Mouse (Mus musculus): ENCODE results near the gene Tube1. TPM values are rescaled to one million over a fixed set of nuclear protein-coding genes. Genes with fewer than 3 reads are reported as not detected.

Gene Tube1
- 6.7 TPM for polyA plus RNA-seq (2017; shearing (Covaris generic))

DNA sequence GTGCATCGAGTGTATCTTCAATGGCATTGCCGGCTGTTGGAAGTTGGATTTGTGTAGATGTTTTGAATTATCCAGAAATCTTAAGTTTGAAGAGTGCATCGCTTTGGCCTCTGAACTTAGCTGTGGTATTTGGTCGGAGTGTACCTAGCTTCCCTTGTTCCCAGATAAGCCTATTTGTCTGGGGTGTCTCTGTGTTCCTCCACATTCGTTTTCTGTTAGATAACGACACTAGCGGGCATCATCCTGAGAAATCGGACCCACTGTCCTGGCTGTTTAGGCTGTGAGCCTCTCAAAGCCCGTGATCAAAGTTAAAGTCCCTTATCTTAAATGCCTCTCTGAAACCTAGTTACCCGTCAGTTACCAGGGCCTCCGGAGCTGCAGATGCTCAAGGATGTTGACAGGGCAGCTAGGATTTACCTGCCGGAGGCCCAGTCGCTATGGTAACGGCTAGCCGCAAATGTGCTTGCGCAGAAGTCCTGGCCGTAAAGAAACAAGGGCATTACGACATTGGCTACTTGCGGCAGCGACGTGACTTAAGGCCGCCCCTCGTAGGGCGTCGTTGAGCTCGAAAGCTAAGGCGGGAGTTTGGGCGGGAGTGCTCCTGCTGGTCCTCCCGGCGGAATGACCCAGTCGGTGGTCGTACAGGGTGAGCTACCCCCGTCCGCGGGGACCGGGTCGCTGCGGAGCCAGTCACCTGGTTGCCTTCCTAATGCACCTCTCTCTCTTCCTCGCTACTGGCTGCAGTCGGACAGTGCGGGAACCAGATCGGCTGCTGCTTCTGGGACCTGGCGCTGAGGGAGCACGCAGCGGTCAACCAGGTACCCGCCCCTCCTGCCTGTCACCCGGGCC lies at the start of gene Tube1, which contains the start of gene Fam229b:
Tube1 (plus strand) TSS at position 515 of the 849 bp plus-strand sequence.
Fam229b (minus strand) TSS at position 453 of the 849 bp plus-strand sequence.

DNA sequence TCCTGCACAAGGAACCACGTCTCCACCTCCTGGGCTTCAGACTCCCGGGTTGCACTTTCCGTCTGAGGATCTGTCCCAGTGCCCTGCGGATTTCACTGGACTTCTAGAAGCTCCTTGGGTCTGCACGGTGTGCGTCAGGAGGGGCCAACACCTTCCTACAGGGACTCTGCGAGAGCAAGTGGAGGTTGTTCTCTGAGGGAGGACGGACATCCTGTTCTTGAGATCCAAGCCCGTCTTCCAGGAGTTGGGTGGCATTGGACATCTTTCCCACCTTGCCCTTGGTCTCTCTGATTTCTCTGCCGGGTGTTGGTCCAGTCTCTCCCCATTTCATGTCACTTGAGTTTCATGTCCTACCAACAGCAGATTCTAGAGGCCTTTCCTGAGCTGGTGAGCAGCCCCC lies 29.9 kb downstream of the Tube1 start, which contains the start of gene Ccn6:
Ccn6 (minus strand) TSS at position 101 of the 400 bp plus-strand sequence.

Other genes with a start within 250 kb of the Tube1 start
- not detected for gene Lama4, start 168.5 kb upstream of the Tube1 start, polyA plus RNA-seq (2017; shearing (Covaris generic))
- 0.87 TPM for gene Fam229b, start 62 bp upstream of the Tube1 start, polyA plus RNA-seq (2017; shearing (Covaris generic))
- gene Ccn6, start 29.8 kb downstream of the Tube1 start, polyA plus RNA-seq (2017; shearing (Covaris generic)), result not detected
- 66.5 TPM for gene Fyn, start 234.9 kb downstream of the Tube1 start, polyA plus RNA-seq (2017; shearing (Covaris generic))

Measured in inflammation-experienced regulatory T-cells, adult 16 weeks (primary cell).